Mouse (Mus musculus) T-cell, adult 2 months (primary cell): ENCODE results near the gene Scube1.

ENCODE experiments used
- DNase-seq: peaks from one replicate; pipeline ENCODE4 v3.0.0; 2022; ENCODE audit warnings: low spot score

The Scube1 gene

DNA sequence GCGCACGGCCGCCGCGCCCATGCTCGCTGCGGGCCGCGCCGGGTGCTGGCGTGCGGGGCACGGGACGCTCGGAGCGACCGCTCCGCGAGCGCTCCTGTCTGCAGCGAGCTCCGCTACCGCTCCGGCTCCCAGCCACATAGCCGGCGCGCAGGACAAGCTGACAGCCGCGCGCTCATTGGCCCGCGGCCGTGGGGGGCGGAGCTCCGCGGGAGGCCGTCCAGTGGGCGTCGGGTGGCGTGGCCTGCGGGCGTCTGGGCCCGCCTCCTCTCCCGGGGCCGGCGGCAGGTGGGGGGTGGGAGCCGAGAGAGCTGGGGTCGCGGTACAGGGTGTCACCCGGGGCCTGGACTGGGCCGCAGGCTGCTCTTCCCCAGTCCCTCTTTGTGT, at the start of gene Scube1:
Gene Scube1, minus strand, starts transcription at position 136 of the 384 bp plus-strand sequence.
- no peak for DNase-seq

DNA sequence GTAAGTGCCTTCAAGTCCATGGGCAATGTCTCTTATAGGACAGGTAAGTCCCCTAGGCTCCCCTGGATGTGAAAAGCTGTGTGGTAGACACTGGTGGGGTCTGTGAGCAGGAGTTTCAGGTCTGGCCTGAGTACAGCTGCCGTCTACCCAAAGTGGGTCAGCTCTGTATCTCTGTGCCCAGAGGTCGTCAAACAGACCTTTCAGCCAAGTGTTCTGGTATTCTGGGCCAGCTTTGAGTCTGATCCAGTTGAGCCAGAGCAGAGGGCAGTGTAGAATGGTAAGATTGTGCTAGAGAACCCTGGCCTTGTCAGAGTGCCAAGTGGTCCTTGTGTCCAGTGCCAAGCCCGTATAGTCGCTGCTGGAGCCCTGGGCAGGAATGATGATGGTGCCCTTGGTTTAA, 48.1 kb upstream of the Scube1 start:
- DNase-seq, result no peak

DNA sequence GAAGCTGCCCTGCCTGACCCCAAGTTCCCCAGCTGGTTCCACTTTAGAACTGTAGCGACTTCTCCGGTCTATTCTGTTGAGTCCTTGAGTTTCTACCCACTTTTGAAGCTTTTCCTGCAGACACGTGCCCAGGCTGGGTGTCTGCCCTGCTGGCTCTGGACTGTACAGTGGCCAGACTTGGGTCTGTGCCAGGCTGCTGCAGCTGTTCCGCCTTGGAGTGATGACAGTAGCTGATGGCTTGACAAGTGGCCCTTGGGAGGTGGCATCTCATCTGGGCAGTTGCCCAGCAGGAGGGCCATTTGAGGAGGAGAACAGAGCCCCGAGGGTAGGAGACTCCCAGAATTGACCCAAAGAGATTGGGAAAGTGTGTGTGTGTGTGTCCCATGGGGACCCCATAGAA, 47.6 kb upstream of the Scube1 start:
- no peak for DNase-seq

DNA sequence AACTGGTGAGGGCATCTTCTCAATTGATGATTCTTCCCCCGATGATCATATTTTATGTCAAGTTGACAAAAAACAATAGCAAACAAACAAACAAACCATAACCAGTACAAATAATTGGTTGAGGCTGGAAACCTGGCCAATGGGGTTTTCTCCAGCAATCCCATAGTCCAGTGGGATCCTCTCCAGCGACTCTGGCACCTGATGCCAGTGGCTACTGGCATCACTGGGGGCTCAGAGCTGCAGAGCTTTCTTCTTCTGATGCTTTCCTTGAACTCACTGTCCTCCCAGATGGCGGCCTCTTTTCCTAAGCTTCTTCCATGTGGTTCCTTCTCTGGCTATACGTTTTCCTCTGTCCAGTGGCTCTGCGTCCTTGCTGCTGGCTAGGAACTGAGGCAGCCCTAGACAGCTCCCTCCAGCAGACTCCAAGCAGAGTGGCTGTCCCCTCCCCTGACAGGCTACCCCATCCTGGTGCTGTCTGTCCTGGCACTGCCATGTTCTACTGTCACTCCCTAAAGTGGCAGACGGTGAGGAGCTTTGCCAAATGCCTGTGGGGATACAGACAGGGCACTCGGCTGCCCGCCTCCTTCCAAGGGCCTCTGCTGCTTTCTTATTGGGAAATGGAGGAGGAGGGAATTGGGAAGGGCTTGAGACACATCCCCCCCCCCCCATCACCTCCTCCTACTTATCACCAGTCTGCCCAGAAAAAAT, 46.7 kb upstream of the Scube1 start:
- no peak for DNase-seq

DNA sequence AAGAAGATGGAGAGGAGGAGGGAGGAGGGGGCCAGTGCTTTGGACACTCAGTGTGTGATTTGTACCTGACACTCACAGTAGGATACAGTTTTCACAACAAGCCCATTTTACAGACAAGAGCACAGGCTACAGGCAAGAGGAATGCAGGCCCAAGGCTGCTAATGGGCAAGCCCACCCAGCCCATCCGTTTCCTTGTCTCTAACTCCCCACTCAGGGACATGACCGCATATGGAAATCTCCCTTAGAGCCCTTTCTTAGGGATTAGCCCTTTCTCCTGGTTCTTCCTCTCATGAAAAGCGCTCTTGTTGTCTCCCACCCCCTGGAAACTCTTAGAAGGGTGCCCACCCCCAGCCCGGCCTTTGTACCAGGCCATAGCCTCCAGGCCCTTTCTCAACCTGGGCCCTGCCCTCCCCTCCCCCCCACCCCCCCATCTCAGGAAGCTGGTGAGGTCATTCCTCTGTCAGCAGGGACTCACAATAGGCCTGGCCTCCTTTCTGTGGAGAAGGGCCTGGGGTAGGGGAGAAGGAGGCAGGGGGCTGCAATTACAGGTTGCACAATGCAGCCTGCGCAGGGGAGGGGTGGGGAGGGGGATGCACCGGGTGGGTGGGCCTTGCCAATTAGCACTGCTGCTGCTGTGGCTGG, 40.7 kb upstream of the Scube1 start:
- DNase-seq, result no peak

DNA sequence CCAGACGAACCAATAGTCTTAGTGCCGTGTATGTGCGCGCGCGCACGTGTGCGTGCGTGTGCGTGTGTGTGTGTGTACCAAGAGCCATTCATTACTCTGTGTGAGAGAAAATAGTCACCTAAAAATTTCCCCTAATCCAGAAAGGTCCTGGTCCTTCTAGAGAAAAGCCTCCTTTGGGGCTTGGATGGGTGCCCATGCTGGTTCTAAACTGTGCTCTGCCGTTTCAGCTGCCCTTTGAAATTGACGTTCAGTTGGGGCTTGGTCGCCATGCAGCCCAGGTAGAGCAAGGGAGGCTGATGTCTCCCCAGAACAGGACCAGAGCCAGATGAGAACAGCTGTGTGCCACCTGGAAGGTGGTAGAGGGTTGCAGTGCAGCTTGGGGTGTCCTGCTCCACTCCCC, 36.7 kb upstream of the Scube1 start:
- DNase-seq, result no peak

DNA sequence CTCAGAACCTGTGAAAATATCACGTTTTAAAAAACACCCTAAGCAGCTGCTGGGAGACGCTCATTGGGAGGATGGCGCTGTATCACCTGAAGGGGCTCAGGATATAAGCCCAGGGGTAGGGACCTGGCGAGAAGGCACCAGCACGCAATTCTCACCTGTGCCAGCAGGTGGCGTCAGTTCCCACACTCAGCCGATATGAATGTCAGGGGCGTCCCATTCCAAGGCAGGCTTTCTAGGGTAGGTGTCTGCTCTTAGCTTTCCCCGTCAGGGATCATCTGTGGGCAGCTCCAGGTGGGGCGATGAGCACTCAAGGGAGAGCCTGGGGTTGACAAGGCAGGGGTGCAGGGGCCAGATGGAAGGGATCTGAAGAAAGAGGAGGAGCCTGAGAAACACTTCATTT, 35.9 kb upstream of the Scube1 start:
- no peak for DNase-seq

DNA sequence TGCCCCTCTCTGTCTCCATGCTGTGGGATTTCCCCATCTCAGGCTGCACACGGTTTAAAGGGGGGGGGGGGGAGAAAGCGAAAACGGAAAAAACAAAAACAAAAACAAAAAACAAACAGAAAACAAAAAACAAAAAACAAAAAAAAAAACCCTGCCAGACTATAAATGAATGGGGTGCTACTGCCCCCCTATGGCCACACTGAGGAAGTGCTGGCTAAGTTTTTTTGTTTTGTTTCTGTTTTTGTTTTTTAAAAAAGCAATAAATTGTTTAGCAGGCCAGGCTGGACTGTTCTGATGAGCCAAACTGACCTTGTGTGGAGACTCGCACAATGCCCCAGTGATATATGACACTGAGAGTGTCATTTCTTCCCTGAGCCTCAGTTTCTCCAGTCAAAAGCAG, 34.1 kb upstream of the Scube1 start:
- no peak for DNase-seq

DNA sequence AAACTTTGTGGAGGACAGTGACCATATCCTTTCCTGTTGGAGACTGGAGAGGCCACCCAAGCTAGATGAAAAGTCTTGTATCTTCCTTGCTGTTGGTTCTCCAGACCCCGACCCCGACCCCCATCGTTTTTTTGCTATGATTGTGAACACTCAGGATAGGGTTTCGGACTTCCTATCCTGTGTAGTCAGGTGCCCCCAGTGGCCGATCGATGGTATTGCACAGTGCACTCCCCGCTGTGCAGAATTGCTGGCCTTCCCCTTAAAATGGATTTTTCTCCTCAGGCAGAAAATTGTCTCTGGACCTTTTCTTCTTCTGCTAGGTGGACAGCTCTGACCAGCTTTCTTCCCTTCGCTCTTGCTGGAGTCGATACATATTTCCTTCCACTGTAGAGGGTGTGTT, 31.9 kb upstream of the Scube1 start:
- DNase-seq, result no peak

DNA sequence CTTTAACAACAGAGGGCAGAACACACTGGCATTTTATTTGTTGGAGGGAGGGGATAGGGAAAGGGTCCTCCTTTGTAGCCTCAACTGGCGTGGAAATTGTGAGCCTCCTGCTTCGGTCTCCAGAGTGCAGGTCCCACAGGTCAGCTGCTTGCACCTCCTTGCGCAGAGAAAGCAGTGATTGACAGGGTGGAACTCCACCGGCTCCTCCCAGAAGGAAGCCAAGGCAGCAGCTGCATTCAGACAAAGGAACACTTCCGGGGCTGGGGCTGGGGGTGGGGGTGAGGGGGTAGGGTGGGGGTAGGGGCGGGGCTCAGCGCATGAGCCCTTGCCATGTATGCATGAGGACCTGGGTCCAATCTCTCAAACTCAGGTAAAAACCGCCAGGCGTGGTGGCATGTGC, 24.6 kb upstream of the Scube1 start:
- no peak for DNase-seq

DNA sequence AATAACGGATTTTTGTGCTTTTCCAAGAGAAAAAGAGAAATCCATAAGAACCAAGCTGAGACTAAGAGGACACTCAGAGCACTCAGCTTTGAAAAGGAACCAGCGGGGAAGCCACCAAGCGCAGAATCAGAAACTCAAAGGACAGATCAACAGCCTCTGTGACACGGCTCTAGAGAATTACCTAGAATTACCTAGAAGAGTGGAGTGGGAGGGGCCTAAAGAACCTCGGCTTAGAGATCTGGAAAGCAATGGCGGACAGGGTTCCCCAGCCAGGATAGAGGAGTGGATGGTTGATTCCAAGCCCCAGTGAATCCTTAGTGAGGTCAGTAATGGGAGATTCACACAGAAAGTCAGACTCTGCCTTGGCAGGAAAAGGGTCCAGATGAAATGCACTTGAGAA, 24.2 kb upstream of the Scube1 start:
- no peak for DNase-seq

DNA sequence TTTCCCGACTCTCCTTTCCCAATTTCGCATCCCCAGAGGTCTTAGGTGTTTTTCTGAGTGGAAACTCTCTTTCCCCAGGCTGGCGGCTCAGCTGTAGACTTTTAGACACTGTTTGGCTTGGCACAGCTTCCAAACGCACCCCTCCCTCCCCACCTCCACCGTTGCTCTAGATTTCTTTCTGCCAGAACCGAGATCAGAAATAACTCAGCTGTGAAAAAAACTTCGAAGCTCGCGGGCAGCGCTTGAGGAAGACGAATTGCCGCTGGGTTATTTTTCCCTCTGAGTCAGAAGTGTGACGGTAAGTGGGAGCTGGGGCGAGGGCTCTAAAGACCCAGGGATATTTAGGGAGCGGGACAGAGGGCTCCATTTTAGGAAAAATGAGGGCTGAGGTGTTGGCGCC, 21.5 kb upstream of the Scube1 start:
- no peak for DNase-seq

DNA sequence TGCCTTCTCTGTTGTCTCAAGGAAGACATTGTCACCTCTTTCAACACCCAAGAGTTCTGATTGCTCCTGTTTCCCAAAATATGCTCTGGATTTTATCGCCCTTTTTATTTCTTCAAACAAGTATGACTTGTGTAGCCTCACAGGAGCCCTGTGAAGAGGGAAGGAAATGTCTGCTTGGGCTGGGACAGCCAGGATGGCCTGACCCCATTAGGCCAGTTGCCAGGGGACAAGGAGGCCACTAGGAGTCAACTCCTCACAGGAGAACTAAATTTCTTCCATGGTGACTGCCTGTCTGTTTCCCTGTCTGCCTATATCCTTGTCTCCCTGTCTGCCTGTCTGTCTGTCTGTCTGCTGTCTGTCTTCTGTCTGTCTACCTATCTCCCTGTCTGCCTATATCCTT, 17.2 kb upstream of the Scube1 start:
- no peak for DNase-seq

DNA sequence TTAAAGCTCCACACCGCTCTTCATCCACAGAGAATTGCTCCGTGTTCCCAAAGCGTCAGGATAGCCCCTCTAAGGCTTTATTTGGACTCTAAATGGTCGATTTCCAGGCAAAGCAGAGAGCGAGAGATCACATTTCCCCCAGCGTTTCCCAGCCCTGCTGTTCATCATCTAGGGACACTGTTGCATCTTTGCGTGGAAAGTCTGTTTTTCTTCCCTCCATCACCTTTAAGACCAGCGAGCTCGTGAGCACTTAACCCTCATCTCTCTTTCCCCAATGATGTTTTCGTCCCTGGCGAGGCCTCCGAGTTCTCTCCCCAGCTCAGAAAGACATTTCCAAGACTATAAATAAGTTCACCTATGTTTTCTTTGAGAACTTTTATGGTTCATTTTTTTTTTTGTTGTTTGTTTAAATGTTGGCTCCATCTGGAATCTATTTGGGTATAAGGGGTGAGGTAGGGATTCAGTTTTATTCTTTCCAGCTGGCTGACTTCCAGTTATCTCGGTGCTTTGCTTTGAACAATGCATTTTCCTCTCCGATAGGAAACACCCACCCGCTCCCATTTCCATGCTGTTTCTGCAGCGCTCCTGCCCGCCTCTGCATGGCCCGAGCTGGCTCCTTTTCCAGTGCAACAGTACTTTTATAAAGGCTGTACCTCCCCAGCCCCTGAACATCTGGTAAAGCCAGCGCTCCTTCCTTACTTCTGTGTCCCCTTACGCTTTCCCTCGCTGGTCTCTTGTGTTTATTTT, 16.0 kb upstream of the Scube1 start:
- no peak for DNase-seq

DNA sequence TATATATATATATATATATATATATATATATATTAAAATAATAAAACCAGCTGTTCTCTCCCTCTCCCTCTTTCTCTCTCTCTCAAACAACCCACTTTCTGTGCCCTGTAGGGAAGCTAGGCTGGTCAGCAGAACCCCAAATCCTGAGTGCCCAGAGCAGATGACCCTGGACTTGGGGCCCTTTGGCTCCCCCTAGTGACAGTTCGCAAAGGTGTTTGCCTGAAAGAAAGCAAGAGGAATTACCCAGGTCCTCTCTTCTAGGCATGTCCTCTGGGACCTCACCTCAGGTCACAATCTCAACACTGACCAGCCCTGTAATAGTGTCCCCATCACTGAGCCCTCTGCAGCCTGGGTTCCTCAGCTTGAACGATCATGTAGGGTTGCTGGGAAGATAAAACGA, 2.8 kb upstream of the Scube1 start:
- DNase-seq, result no peak

DNA sequence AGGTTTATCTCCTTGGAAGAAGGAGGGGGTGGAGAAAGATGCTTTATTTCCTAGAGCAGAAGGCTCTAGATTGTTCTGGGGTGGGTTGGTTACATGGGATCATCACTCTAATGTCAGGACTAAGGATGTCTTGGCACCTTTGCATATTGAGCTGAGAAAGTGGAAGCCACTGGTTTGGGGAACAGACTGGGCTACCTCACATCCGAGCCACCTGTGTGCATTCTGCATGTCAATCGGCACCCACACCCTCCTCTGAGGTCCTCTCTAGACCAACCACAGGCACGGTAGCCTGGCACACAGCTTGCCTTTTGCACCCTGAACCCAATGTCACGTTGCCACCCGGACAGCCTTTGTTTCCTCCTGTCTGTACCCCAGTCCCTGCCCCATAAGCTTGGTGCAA, 1.9 kb upstream of the Scube1 start:
- no peak for DNase-seq

DNA sequence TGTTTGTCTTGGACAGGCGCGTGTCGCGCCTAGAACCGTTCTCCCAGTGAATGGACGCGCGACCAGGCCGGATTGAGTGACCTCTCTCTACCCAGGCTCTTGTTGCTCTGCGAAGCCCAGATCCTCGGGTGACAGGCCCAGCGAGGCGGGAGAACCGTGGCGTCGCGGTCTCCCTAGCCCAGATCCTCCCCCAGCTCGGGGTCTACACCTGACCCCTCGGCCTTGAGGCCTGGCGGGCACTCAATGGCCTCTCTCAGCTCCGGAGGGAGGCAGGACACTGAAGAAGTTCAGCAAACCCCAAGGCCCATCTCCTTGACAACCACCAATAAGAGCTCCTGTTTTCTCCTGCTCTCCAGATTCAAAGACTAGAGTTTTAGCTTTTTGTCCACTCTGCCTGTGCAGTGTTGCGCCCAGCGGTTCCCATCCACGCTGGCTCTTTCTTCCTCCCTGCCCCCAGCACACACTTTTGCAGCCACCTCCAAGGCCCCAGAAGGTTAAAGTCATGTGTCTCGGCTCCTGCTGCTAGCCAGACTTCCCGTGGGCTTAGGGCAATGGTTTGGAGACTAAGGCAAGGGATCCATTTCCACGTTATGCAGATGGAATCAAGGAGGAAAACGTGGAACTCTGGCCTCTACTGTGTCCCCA, 857 bp upstream of the Scube1 start:
- no peak for DNase-seq

DNA sequence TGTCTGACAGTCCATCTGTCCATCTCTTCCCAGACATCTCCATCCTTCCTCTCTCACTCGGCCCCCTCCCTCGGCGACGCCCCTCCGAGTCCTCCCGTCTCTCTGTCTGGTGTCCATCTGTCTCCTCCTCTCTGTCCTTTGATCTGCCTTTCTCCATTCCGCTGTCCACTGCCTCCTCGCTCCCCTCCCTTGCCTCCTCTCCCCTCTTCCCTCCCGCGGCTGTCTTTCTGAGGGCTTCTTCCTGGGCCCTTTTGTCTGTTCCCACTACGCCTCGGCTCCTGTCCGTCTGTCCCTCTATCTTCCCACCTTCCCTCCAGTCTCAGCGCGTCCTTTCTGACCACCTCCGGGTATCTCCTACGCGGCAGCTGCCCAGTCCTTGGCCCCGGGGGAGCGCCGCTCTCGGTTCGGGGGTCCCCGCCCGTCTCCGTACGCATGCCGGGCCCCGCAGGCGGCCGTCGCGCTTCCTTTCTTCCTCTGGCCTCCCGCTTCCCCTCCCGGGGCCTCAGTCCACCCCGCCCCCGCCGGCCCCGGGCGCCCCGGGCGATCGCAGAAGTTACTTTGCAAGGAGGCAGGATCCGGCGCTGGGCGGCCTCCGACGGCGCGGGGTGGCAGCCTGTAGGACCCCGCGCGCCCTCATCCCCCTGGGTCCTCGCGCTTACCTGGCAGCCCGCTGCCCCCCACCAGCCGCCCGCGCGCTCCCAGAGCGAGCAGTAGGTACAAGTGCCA, 498 bp downstream of the Scube1 start:
- DNase-seq, result no peak

DNA sequence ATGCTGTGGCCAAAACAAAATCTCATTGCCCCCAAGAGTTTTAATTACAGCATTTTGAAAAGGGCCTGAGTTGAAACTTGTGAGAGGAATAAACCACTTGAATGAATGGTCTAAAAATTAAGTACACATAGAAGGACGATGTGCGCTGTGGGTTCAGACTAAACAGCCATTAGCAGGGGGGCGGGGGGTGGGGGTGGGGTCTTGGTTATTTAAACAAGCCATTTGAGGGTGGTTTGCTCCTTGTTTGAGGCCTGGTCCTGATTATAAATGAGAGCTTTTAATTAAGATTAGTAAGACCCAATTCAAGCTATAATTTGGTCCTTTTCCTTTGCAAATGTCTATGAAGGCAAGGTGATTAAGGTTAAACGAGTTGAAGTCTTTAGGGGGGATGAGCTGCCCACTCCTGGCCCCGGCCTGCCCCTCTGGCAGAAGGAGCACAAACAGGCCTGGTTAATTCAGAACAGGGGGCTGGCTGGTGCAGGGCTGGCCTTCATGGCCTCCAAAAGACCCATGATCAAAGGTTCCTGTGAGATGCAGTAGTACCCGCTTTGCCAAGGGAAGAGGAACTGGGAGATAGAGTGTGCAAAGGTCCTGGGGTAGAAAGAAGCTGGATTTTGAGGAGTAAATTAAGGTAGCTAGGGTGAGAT, 9.1 kb downstream of the Scube1 start:
- DNase-seq, result no peak

DNA sequence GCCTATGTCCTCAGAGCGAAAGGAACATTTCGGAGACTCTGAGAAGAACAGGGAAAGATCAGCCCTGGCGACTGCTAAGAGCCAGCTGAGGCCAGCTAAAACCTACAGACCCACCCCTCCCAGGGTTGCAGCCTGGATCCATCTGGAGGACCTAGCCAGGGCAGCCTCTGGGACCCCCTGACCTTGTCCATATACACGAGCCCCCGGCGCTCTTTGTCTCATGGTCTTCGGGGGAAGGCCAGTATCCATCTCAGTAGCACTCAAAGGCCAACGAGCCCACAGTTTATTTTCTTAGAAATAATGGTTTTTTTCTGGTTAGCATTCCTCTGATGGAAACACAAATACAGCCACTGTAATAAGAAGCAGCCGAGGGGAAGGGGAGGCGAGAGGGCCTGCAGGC, 12.0 kb downstream of the Scube1 start:
- no peak for DNase-seq

DNA sequence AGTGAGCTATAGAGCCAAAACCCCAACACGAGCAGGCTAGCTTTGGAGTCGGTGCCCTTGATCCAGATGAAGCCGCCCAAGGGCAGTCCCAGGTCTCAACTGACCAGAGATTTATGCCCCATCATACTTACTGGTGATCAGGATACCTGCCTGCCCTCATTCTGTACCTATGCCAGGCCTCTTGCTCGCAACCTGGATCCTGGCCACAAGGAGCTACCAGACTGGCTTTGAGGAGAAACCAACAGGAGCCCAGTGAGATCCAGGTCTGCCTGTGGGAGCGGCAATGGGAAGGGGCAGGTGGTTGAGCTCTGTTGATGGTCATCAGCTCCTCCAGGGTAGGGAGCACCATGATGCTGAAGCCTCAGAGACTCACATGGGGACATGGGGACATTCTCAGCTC, 12.5 kb downstream of the Scube1 start:
- DNase-seq, result no peak
